Mouse (Mus musculus) kidney, postnatal 4 days (tissue): ENCODE results near the gene Cnp.
"Not testable (repeated sequence)": the region's sequence is repeated elsewhere in the genome, so short reads cannot be mapped to it uniquely, and the experiment has no call there.

Experiments used
- DNase-seq, 2 experiments: peaks; one replicate each; pipeline ENCODE4 v3.0.0; 2021; ENCODE audit warnings: mixed read lengths in 2 of 2

The Cnp gene

GRCm38 (mm10) chr11:100574708-100575483, at the start of gene Cnp:
TSS of gene Cnp (plus strand) at chr11:100574904.
- peak; percentile 88 to 91 for DNase-seq

DNA sequence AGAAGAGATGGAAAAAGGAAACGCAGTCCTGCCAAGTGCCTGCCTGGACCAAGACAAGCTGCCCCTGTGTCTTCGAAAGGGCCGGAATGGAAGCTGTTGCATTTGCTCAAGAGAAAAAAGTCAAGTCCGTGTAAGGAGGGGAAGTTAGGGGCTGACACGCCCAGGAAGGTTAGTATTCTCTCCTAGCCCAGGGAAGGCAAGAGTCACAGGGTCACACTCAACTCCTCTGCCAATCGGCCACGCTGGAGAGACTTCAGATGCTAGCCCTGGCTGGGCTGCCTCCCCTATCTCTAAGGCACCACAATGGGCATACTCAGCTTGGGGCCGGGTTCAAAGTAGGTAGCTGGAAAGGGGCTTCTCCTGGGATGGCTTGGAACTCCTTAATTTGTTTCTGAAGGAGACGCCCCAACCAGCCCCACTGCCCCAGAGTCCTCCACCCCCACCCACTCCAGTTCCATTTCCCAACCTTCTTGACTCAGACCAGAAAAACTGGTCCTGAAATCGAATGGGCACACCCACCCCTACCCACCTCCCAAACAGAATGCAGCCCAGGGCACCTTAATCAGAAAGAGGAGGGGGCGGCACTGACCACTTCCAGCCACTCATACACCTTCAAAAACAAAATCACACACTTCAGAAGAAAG, 49.6 kb upstream of the Cnp start:
- no peak for DNase-seq

DNA sequence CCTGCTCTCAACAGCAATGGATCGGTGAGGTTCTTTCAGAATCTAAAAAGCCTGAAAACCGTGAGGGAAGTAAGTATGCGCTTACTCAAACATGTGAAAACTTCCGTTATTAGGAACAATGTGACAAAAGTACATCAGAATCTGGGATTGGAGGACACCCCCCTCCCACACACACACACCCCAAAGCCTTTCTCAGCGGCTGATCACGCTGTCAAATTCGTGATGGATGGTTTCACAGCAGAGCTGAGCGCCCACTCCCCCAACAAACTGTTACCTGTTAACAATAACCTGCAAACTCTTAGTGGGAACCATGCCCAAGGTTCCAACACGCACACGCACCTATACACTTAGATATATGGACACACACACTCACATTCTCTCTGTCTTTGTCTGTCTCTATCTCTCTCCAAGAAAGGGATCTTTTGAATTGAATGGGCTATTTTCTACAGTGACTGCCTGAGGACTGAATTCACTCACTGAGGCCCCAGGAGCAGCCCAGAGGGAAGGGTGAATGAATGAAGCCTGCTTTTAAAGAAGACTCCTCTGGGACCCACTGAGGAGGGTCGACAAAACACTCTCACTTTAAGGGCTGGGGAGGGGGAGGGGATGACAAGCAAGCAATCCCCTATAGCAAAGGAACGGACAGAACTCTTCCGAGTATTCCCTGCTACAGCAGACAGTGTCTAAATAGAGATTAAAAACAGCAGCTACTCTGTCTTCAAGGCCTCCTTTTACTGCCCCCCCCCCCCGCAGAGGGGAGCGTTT, 48.5 kb upstream of the Cnp start:
- DNase-seq, result no peak

GRCm38 (mm10) chr11:100527066-100527457, 47.6 kb upstream of the Cnp start:
- peak; percentile 75 to 86 for DNase-seq

DNA sequence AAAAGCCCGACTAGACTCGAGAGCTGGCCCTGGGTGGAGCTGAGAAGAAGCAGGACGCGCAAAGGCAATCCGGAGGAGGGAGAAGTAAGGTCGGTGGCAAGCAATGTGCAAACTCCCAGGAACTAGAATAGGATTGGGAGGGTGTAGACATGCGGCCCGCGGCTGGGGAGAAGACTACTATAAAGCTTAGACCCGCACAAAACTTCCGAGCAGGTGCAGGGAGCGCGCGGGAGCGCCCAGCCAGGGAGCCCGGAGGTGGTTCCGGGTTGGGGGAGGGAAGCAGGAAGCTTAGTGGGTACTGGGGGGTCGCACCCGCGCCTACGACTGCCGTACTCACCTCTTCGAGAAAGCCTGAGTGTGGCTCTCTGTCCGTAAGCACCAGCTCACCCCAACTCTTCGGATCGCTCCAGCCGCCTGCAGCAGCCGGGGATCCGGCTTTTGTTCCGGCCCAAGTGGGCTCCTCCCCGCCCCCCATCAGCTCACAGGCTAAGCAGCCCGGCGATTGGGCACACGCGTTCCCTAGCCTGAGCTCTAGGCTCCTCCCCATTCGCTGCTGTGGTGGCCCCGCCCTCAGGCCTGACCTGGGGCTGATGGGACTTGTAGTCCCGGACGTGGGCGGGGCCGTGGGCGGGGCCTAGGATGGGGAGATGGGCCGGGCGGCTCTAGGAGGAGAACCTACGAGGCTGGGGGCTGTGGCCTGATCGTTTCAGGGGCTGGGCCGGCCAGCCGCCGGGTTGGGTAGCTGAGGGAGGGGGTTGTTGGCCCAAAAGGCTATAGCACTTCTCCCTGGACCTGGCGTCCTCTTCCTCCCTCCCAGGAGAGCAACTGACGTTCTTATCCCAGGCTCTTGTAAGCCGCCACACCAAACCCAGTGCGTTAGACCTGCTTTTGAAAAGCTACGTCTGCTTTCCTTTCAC, 47.0 kb upstream of the Cnp start, which contains the start of gene Acly:
TSS of gene Acly (minus strand) at position 543 of the 917 bp plus-strand sequence.
- peak; percentile 99 to 100 for DNase-seq

GRCm38 (mm10) chr11:100528375-100529165, 46.1 kb upstream of the Cnp start:
- no peak for DNase-seq

DNA sequence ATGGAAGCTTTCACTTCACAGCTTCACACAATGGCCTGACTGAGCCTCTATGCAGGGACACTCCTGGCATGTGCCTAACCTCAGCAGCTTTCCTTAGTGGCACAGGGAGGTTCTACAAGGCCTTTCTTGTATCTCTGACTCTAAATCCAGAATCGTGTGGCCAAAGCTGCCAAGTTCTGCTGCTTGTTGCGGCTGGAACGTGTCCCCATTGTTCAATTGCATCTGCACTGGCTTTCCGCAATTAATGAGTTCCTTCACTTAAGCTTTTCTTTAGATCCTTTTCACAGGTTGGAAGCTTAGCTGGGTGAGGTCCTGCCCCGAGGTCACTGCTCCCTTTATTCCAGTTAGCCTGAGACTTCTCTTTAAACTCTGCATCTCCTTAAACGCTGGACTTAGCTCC, 40.8 kb upstream of the Cnp start:
- DNase-seq, result no peak

DNA sequence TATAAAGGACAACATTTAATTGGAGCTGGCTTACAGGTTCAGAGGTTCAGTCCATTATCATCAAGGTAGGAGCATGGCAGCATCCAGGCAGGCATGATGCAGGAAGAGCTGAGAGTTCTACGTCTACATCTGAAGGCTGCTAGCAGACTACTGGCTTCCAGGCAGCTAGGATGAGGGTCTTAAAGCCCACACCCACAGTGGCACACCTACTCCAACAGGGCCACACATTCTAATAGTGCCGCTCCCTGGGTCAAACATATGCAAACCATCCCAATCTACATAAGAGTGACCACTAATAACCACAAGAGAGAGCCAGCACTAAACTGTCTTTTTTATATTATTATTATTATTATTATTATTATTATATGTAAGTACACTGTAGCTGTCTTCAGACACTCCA, 40.3 kb upstream of the Cnp start:
- DNase-seq, result not testable (repeated sequence)

DNA sequence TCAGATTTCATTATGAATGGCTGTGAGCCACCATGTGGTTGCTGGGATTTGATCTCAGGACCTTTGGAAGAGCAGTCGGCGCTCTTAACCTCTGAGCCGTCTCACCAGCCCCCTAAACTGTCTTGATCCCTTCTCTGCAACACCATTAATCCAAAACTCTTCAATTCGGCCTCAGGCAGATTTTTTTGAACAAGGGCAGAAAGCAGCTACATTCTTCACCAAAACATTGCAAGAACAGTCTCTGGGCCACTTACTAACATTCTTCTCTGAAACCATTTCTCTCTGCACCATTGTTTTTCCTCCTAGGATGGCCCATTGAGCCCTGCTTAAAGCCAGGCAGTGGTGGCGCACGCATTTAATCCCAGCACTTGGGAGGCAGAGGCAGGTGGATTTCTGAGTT, 39.9 kb upstream of the Cnp start:
- not testable (repeated sequence) for DNase-seq

DNA sequence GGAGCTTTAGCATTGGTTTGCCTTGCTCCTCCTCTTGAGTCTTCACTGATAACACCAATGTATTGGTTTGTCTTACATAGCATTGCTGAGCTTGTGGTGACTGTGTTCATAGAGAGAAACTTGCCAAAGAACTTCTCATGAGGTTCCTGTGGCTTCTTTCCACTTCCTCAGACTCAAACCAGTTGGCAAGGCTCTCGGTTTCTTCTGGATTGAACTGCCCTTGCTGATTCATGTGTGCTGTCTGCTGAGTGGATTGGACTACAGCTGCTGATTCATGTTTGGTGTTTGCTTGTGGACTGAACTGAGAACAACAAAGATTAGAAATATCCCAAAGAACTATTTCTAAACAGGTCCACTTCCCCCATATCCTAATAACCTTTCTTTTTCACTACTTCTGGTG, 38.7 kb upstream of the Cnp start:
- no peak for DNase-seq

DNA sequence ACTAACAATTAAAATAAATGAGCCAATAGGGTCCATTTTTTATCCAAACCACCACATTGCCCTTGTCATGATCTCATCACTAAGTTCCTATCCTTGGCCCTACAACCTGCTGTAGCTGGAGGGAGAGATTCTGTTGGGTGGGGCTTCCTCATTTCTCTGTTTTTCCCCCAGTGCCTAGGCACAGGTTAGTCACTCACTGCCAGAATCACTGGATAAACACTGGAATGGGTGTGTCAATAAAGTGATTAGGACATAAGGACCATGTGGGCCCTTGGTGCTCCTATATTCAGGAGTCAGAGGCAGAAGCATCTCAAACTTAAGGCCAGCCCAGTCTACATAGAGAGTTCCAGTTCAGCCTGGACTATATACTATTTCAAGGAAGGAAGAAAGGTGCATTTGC, 38.2 kb upstream of the Cnp start:
- DNase-seq, result no peak

GRCm38 (mm10) chr11:100540966-100541365, 33.7 kb upstream of the Cnp start:
- no peak for DNase-seq

DNA sequence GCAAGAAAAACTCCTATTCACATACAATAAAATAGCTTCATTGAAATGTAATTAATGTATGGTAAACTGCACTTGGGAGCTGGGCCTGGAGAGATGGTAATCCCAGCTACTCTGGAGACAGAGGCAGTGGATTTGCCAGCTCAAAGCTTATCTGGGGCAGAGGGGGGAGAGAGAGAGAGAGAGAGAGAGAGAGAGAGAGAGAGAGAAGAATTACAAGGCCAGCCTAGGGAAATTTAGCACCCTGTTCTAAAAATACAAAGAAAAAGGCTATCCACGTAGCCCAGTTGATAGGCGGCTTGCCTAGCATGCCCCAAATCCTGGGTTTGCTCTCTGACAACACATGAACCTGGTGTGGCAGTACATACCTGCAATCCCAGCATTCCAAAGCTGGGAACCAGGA, 33.1 kb upstream of the Cnp start:
- no peak for DNase-seq

DNA sequence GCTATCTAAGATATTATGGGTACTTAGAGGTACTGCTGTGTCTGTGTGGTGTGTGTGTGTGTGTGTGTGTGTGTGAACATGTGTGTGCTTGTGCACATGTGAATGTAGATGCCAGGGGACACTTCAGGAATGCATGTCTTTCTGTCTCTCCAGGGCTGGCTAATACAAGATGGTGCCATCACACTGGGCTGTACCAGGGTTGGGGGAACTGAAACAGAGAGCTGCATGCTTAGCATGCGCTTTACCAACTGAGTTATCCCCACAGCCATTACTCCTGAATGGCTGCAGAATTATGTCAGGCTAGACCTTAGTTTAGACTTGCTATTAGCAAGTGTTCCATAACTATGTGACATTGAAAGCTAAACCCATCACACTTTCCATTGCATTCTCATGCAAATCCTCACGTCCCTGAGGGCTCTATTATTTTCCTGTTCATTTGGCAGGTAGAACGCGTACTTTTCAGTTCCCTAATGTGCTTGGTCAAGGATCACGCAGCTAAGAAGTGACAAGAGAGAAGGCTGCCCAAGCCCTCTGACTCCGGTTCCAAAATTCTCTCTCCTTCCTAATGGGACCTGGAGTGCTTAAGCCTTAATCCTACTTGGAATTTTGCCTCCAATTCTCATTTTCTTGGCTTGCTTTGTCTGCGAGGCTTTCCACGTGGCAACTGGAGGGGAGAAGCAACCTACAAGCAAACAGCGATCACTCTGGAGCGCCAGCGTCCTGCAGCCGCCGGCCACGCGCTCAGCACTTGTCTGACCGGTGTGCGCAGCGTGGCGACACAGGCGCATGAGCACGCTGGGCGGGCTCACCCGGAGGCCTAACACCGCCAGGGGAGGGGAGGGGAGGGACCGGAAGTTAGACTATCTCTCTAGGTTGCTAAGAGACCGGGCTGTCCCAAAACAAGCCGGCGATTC, 29.6 kb upstream of the Cnp start, which contains the start of gene Ttc25:
TSS of gene Ttc25 (plus strand) at position 776 of the 914 bp plus-strand sequence.
- DNase-seq, result peak; percentile 88 to 94

- no peak for DNase-seq
Measured at GRCm38 (mm10) chr11:100545746-100546085, 29.0 kb upstream of the Cnp start.

- no peak for DNase-seq
Measured at GRCm38 (mm10) chr11:100546955-100547354, 27.7 kb upstream of the Cnp start.

DNA sequence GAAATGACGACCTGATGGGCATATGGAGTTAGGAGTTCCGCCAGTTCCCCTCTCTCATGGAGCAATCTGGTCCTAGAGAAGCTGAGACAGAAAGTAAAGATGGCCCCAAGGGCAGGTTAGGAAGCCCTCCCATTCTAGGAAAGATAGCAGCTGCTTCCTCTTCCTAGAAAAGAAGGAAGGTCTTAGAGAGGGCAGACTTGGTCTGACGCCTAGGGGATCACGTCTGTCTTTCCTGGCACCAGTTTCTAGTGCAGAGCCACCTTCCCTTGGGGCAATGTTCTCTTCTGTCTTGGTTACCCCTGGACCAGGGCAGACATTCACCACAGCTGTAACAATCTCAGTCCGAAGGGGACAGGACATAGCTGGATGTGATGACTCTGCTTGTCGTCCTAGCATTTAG, 26.6 kb upstream of the Cnp start:
- DNase-seq, result no peak

GRCm38 (mm10) chr11:100549466-100549865, 25.2 kb upstream of the Cnp start:
- no peak for DNase-seq

DNA sequence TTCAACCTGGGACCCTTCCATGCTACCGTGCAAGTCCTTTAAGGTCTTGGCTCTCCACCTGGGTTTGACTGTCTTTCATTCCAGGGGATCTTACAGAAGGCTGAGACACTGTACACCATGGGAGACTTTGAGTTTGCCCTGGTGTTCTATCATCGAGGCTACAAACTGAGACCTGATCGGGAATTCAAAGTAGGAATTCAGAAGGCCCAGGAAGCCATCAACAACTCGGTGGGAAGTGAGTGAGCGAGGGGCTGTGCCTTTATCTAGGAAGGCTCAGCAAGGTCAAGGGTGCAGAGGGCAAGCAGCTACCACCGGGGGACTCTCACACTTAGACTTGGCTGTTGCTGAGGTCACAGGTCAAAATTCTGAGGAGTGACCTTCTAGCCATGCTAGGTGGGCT, 24.6 kb upstream of the Cnp start:
- DNase-seq, result no peak

DNA sequence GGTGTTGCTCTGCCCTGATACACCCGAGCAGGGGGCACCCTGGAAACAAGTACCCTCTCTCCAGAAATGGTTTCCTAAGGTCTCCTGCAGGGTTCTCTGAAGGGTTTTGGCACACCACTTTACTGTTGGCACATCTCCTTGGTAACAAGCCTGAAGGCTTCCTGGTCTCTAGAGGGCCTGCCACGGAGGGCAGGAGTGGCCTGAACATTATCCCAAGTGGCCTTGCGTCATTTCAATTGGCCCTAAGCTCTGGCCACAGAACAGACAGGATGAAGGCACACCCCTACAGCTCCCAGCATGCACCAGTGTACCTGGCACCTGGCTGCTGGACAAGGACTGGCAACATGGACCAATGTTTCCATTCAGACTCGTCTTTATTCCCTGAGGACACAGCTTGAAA, 21.9 kb upstream of the Cnp start:
- DNase-seq, result no peak

DNA sequence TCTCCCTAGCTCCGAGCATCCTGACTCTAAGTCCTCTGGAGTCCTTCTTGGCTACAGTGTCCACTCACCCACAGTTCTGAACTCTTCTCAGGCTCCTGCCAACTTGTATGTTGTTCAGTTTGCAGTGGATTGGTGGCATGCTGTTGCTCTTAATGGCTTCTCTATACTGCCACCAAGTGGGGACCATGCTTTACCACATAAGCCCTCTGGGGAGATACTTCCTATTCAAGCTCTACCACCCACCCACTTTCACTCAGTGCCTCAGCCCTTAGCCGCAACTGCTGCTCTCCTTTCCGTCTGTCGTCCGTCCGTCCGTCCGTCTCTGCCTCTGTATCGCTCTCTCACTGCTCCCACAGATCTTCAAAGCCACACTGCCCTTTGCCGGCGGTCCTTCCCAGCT, 19.1 kb upstream of the Cnp start:
- peak; percentile 65 to 77 for DNase-seq
